Mouse (Mus musculus) liver, embryonic 14.5 days (tissue): ENCODE results near the gene Rsu1. TPM values are rescaled to one million over a fixed set of nuclear protein-coding genes. Genes with fewer than 3 reads are reported as not detected.

ENCODE experiments used
- ATAC-seq: fragments of 200-750 bp; cut with Nextera tagmentation; 2 replicates; pipeline ENCODE4 v1.8.0; 2017; ENCODE audit warnings: moderate number of reproducible peaks, mild to moderate bottlenecking, moderate library complexity; ENCODE audit not compliant: insufficient read depth
- DNase-seq, 3 experiments: peaks; one replicate each; pipeline ENCODE4 v3.0.0-alpha.2; 2012 to 2013; ENCODE audit warnings: low read depth in 3 of 3, low spot score in 3 of 3
- H3K27ac ChIP-seq: fragments of 300-500 bp; sonication (generic); 2 replicates; pipeline ENCODE4 v1.5.1; 2014; ENCODE audit warnings: moderate library complexity, mild to moderate bottlenecking, control low read depth, inconsistent platforms
- H3K27me3 ChIP-seq: fragments of 300-500 bp; sonication (generic); 2 replicates; pipeline ENCODE4 v1.6.1; 2014; ENCODE audit warnings: mild to moderate bottlenecking, low read length, moderate library complexity; ENCODE audit not compliant: control insufficient read depth, insufficient read depth
- H3K36me3 ChIP-seq: fragments of 300-500 bp; sonication (generic); replicated peaks from 2 replicates; pipeline ENCODE4 v1.6.1; 2014; ENCODE audit warnings: low read depth; ENCODE audit not compliant: control insufficient read depth, insufficient read depth
- H3K4me1 ChIP-seq, 2 experiments: fragments of 200-500 bp in 1 of 2; fragments of 300-500 bp in 1 of 2; sonication (generic) in 1 of 2; replicated peaks; 2 replicates each; pipeline ENCODE4 v1.6.1; 2012 to 2014; ENCODE audit warnings: antibody characterized with exemption in 1 of 2, inconsistent platforms in 1 of 2, low read length in 1 of 2; ENCODE audit not compliant: control insufficient read depth in 2 of 2, insufficient read depth in 2 of 2
- H3K4me2 ChIP-seq: fragments of 300-500 bp; sonication (generic); 2 replicates; pipeline ENCODE4 v1.6.1; 2014; ENCODE audit warnings: low read depth, mild to moderate bottlenecking, control low read depth, moderate library complexity
- H3K4me3 ChIP-seq, 2 experiments: fragments of 200-500 bp in 1 of 2; fragments of 300-500 bp in 1 of 2; sonication (generic) in 1 of 2; 2 replicates each; pipeline ENCODE4 v1.5.1; 2012 to 2014; ENCODE audit warnings: low read depth in 2 of 2, low read length in 2 of 2, mild to moderate bottlenecking in 2 of 2, control low read depth in 1 of 2, inconsistent platforms in 1 of 2, moderate library complexity in 1 of 2; ENCODE audit not compliant: insufficient read depth in 1 of 2
- H3K9ac ChIP-seq: fragments of 300-500 bp; sonication (generic); replicated peaks from 2 replicates; pipeline ENCODE4 v1.6.1; 2014; ENCODE audit warnings: mild to moderate bottlenecking, control low read depth, moderate library complexity
- H3K9me3 ChIP-seq: fragments of 300-500 bp; sonication (generic); 2 replicates; pipeline ENCODE4 v1.6.1; 2016; ENCODE audit warnings: low read length, mixed read lengths; ENCODE audit not compliant: control insufficient read depth
- CTCF ChIP-seq: IDR thresholded peaks from 2 replicates; pipeline ENCODE4 v1.5.1; 2016; ENCODE audit warnings: antibody characterized with exemption, low read depth, control low read depth
- EP300 ChIP-seq: IDR thresholded peaks from 2 replicates; pipeline ENCODE4 v1.6.1; 2016; ENCODE audit warnings: antibody characterized with exemption, low read depth
- WGBS: fragments of 180-500 bp; shearing (Covaris S2); extraction: QIAGEN DNeasy Blood & Tissue Kit; methylation state at CpG from one replicate; pipeline ENCODE4 v1.1.7; 2014; ENCODE audit not compliant: insufficient replicate concordance; 5-methylcytosine and 5-hydroxymethylcytosine counted together
- polyA plus RNA-seq, 2 experiments: library from polyadenylated mRNA; depleted of rRNA in 1 of 2; stranded (reverse) in 1 of 2; unstranded in 1 of 2; fragments of >200 nt; fragmentation: Nextera tagmentation in 1 of 2; extraction: Ambion mirVana in 1 of 2; gene quantifications; 2 replicates each; pipeline versions ENCODE4 v1.2.1 to v1.2.3; 2012 to 2014

Rsu1 gene
- polyA plus RNA-seq, 2 experiments: 47.8 to 58.5 TPM

GRCm38 (mm10) chr2:13235696-13236095, 35.5 kb downstream of the Rsu1 start:
- Histone ChIP-seq H3K4me2 (no peak overlapping the region), H3K4me3 (no peak overlapping the region), H3K9ac (no peak overlapping the region), H3K4me1 (peaks cover 0 to 5% of the 10 kb centered on the region in 2 experiments; a peak in 1 of 4 replicates), H3K27ac (no peak overlapping the region), H3K36me3 (no peaks in the 10 kb centered on the region), H3K27me3 (no peaks in the 10 kb centered on the region), H3K9me3 (no peaks in the 10 kb centered on the region)
- DNase-seq (no peak), ATAC-seq (no peak)
- no peak for TF ChIP-seq EP300
- 73% methylated on average over 5 of the region's 5 CpGs for WGBS

DNA sequence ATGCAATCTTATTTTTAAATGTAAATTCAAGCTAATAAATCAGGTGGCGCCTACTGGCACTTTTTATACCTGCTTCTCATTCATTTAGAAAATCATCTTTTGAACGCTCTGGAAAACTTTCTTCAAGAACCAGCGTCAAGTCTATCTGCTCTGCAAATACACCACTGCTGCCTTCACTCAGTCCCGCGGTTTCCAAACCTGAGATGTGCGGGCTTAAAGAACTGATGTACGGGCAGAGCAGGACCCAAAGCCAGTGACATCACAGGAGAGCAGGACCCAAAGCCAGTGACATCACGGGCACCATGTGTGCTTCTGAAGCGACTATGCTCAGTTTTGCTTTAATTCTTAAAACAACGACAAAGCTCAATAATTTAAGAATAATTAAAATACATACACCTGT, 36.4 kb downstream of the Rsu1 start:
- H3K27me3 ChIP-seq: no peaks in the 10 kb centered on the region
- no peak overlapping the region for H3K9ac ChIP-seq
- TF ChIP-seq EP300 (no peak), CTCF (no peak)
- DNase-seq (no peak), ATAC-seq (no peak)
- H3K27ac ChIP-seq: no peak overlapping the region
- no peaks in the 10 kb centered on the region for H3K36me3 ChIP-seq
- H3K4me2 ChIP-seq: no peak overlapping the region
- no peak overlapping the region for H3K4me3 ChIP-seq
- peaks cover 0 to 5% of the 10 kb centered on the region in 2 experiments; a peak in 1 of 4 replicates for H3K4me1 ChIP-seq
- H3K9me3 ChIP-seq: no peaks in the 10 kb centered on the region
- 79% methylated on average over 10 of the region's 10 CpGs for WGBS

DNA sequence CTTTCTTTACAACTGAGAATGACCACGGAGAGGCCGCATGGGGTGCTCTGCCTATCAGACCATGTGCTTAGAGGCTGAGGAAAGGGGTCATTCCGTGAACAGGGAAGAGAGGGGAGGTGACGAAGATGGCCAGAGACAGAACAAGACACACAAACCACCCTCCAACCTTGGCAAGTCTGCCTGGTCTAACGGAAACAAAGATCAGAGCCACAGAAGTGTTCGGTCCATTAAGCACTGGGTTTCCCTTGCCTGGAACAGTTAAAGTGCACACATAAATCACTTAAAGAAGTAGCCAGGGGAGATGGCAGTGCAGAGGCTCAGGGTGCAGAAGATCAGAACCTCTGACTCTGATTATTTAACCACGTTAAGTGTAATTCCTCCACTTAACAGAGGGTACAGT, 37.3 kb downstream of the Rsu1 start:
- H3K36me3 ChIP-seq: no peaks in the 10 kb centered on the region
- no peak overlapping the region for H3K9ac ChIP-seq
- 53% methylated on average over 7 of the region's 7 CpGs for WGBS
- no peak for DNase-seq
- H3K4me1 ChIP-seq: peaks cover 0 to 5% of the 10 kb centered on the region in 2 experiments; a peak in 1 of 4 replicates
- no peaks in the 10 kb centered on the region for H3K27me3 ChIP-seq
- no peak overlapping the region for H3K27ac ChIP-seq
- H3K9me3 ChIP-seq: no peaks in the 10 kb centered on the region
- TF ChIP-seq EP300 (no peak), CTCF (no peak)
- H3K4me3 ChIP-seq: no peak overlapping the region
- ATAC-seq: no peak
- H3K4me2 ChIP-seq: no peak overlapping the region

- Histone ChIP-seq H3K9me3 (no peaks in the 10 kb centered on the region), H3K27ac (no peak overlapping the region), H3K36me3 (no peaks in the 10 kb centered on the region), H3K4me2 (no peak overlapping the region), H3K4me1 (peaks cover 0 to 5% of the 10 kb centered on the region in 2 experiments; a peak in 1 of 4 replicates), H3K27me3 (no peaks in the 10 kb centered on the region), H3K4me3 (no peak overlapping the region), H3K9ac (no peak overlapping the region)
- TF ChIP-seq CTCF (no peak), EP300 (no peak)
- DNase-seq: no peak
- 43% methylated on average over 12 of the region's 12 CpGs for WGBS
- ATAC-seq: no peak
Observed at GRCm38 (mm10) chr2:13233254-13233835, 37.9 kb downstream of the Rsu1 start.

DNA sequence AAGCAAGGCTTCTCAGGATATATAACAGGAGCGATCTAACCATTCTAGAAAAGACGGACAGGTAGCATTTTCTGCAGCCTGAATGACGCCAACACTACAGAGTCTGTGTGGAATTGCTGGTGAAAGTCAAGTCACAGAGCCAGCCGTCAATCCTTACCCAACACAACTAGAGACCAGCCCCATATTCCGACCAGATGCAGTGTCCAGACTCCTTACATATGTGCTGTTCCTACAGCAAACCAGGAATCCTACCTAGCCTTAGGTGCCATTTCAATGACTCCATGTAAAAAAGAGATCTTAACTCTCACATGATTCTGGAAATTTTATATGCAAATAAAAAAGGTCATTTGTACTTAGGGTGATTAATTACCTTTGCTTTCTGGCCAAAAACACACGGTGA, 38.9 kb downstream of the Rsu1 start:
- Histone ChIP-seq H3K4me1 (peaks cover 0 to 5% of the 10 kb centered on the region in 2 experiments; a peak in 1 of 4 replicates), H3K4me2 (no peak overlapping the region), H3K4me3 (no peak overlapping the region), H3K9ac (no peak overlapping the region), H3K27ac (no peak overlapping the region), H3K9me3 (no peaks in the 10 kb centered on the region), H3K36me3 (no peaks in the 10 kb centered on the region), H3K27me3 (no peaks in the 10 kb centered on the region)
- TF ChIP-seq EP300 (no peak), CTCF (no peak)
- ATAC-seq: no peak
- WGBS: 78% methylated on average over 6 of the region's 6 CpGs
- no peak for DNase-seq
